Mouse (Mus musculus) limb, embryonic 13.5 days (tissue): ENCODE measurements around the gene Tmem209. TPM values are rescaled to one million over a fixed set of nuclear protein-coding genes. Genes with fewer than 3 reads are reported as not detected.

ENCODE experiments used
- ATAC-seq: fragments of 200-750 bp; cut with Nextera tagmentation; 2 replicates; pipeline ENCODE4 v1.8.0; 2017; ENCODE audit warnings: low read depth, moderate number of reproducible peaks, moderate TSS enrichment; ENCODE audit not compliant: low FRiP score
- H3K27ac ChIP-seq: fragments of 300-500 bp; sonication (generic); 2 replicates; pipeline ENCODE4 v1.5.1; 2015; ENCODE audit warnings: inconsistent platforms, mild to moderate bottlenecking, moderate library complexity
- H3K27me3 ChIP-seq: fragments of 300-500 bp; sonication (generic); 2 replicates; pipeline ENCODE4 v1.6.1; 2015; ENCODE audit warnings: mild to moderate bottlenecking, inconsistent platforms
- H3K36me3 ChIP-seq: fragments of 300-500 bp; sonication (generic); 2 replicates; pipeline ENCODE4 v1.6.1; 2015; ENCODE audit warnings: inconsistent platforms, mild to moderate bottlenecking, moderate library complexity
- H3K4me1 ChIP-seq: fragments of 300-500 bp; sonication (generic); 2 replicates; pipeline ENCODE4 v1.6.1; 2015; ENCODE audit warnings: inconsistent platforms
- H3K4me2 ChIP-seq: fragments of 300-500 bp; sonication (generic); replicated peaks from 2 replicates; pipeline ENCODE4 v1.6.1; 2015; ENCODE audit warnings: inconsistent platforms, mild to moderate bottlenecking, moderate library complexity
- H3K4me3 ChIP-seq: fragments of 300-500 bp; sonication (generic); 2 replicates; pipeline ENCODE4 v1.5.1; 2015; ENCODE audit warnings: moderate library complexity, mild to moderate bottlenecking, inconsistent platforms
- H3K9ac ChIP-seq: fragments of 300-500 bp; sonication (generic); 2 replicates; pipeline ENCODE4 v1.6.1; 2015; ENCODE audit warnings: mild to moderate bottlenecking, inconsistent platforms
- H3K9me3 ChIP-seq: fragments of 300-500 bp; sonication (generic); 2 replicates; pipeline ENCODE4 v1.6.1; 2016; ENCODE audit warnings: inconsistent platforms
- WGBS: fragments of 180-500 bp; shearing (Covaris S2); methylation state at CpG from one replicate; pipeline ENCODE4 v1.1.7; 2015; 5-methylcytosine and 5-hydroxymethylcytosine counted together
- polyA plus RNA-seq: library from polyadenylated mRNA; unstranded; fragments of >200 nt; fragmentation: Nextera tagmentation; extraction: Ambion mirVana; gene quantifications from 2 replicates; pipeline ENCODE4 v1.2.1, GENCODE M21; 2015

The Tmem209 gene
- polyA plus RNA-seq, 1 experiment from 2014 or later = 34.7 TPM

- peak overlapping the region; percentile 56; the same call in 1 of the 2 replicates for H3K9ac ChIP-seq
- ATAC-seq = no peak
Measured at GRCm38 (mm10) chr6:30526586-30527515, 17.3 kb upstream of the Tmem209 start.

GRCm38 (mm10) chr6:30525456-30526332 lies 16.1 kb upstream of the Tmem209 start:
- peaks cover 58% of the 10 kb centered on the region for H3K4me1 ChIP-seq

More at GRCm38 (mm10) chr6:30526586-30527515, 17.3 kb upstream of the Tmem209 start:
- Histone ChIP-seq H3K4me1 (peaks cover 58% of the 10 kb centered on the region), H3K4me2 (peak overlapping the region; percentile 47), H3K36me3 (no peaks in the 10 kb centered on the region), H3K9me3 (no peaks in the 10 kb centered on the region), H3K27me3 (no peaks in the 10 kb centered on the region), H3K27ac (peak overlapping the region; percentile 98), H3K4me3 (no peak overlapping the region)
- WGBS = 8% methylated on average over 19 of the region's 19 CpGs

GRCm38 (mm10) chr6:30520400-30520799 lies 10.8 kb upstream of the Tmem209 start:
- no peak for ATAC-seq
- Histone ChIP-seq H3K9me3 (no peaks in the 10 kb centered on the region), H3K27ac (no peak overlapping the region), H3K36me3 (no peaks in the 10 kb centered on the region), H3K27me3 (no peaks in the 10 kb centered on the region), H3K4me1 (peaks cover 17% of the 10 kb centered on the region), H3K4me2 (no peak overlapping the region), H3K4me3 (no peak overlapping the region), H3K9ac (no peak overlapping the region)
- WGBS = 64% methylated on average over 11 of the region's 11 CpGs

More at GRCm38 (mm10) chr6:30525456-30526332, 16.1 kb upstream of the Tmem209 start:
- no peak overlapping the region for H3K4me3 ChIP-seq
- ATAC-seq = no peak
- H3K27ac ChIP-seq = peak overlapping the region; percentile 98
- no peak overlapping the region for H3K4me2 ChIP-seq
- 22% methylated on average over 7 of the region's 7 CpGs for WGBS
- no peaks in the 10 kb centered on the region for H3K36me3 ChIP-seq
- H3K9ac ChIP-seq = no peak overlapping the region
- H3K27me3 ChIP-seq = no peaks in the 10 kb centered on the region
- no peaks in the 10 kb centered on the region for H3K9me3 ChIP-seq

GRCm38 (mm10) chr6:30514242-30514641 lies 4.7 kb upstream of the Tmem209 start:
- Histone ChIP-seq H3K4me3 (no peak overlapping the region), H3K9ac (no peak overlapping the region), H3K4me1 (peaks cover 20% of the 10 kb centered on the region), H3K27me3 (no peaks in the 10 kb centered on the region), H3K36me3 (no peaks in the 10 kb centered on the region), H3K9me3 (no peaks in the 10 kb centered on the region), H3K4me2 (no peak overlapping the region), H3K27ac (peak overlapping the region; percentile 80)
- ATAC-seq = no peak
- 6% methylated on average over 9 of the region's 9 CpGs for WGBS

GRCm38 (mm10) chr6:30510291-30510690 lies 708 bp upstream of the Tmem209 start:
- Histone ChIP-seq H3K27ac (peak overlapping the region; percentile 97), H3K4me1 (peaks cover 16% of the 10 kb centered on the region), H3K4me2 (peak overlapping the region; percentile 74), H3K9me3 (no peaks in the 10 kb centered on the region), H3K27me3 (no peaks in the 10 kb centered on the region), H3K9ac (peak overlapping the region; percentile 35; the same call in 1 of the 2 replicates), H3K36me3 (peaks cover 13% of the 10 kb centered on the region), H3K4me3 (no peak overlapping the region)
- ATAC-seq = no peak
- WGBS = 62% methylated on average over 5 of the region's 5 CpGs

- no peaks in the 10 kb centered on the region for H3K9me3 ChIP-seq
- peak overlapping the region; percentile 60 for H3K4me3 ChIP-seq
- WGBS = 9% methylated on average over 2 of the region's 2 CpGs
- peak overlapping the region; percentile 87 for H3K9ac ChIP-seq
- H3K4me1 ChIP-seq = peaks cover 10% of the 10 kb centered on the region
- no peak for ATAC-seq
- peak overlapping the region; percentile 74 for H3K4me2 ChIP-seq
- peak overlapping the region; percentile 97 for H3K27ac ChIP-seq
- peaks cover 24% of the 10 kb centered on the region for H3K36me3 ChIP-seq
- no peaks in the 10 kb centered on the region for H3K27me3 ChIP-seq
Measured at GRCm38 (mm10) chr6:30508824-30509223, 759 bp downstream of the Tmem209 start.

GRCm38 (mm10) chr6:30499049-30499448 lies 10.5 kb downstream of the Tmem209 start:
- Histone ChIP-seq H3K9me3 (no peaks in the 10 kb centered on the region), H3K27ac (no peak overlapping the region), H3K36me3 (peaks cover 63% of the 10 kb centered on the region), H3K4me3 (no peak overlapping the region), H3K27me3 (no peaks in the 10 kb centered on the region), H3K9ac (no peak overlapping the region), H3K4me1 (0 out of 2 replicates have a peak, but pooled peaks cover 5% of the 10 kb centered on the region), H3K4me2 (no peak overlapping the region)
- no peak for ATAC-seq
- 81% methylated on average over 3 of the region's 3 CpGs for WGBS

GRCm38 (mm10) chr6:30486504-30486903 lies 23.1 kb downstream of the Tmem209 start:
- Histone ChIP-seq H3K4me1 (no peaks in the 10 kb centered on the region), H3K36me3 (peaks cover 86% of the 10 kb centered on the region), H3K27me3 (no peaks in the 10 kb centered on the region), H3K9ac (no peak overlapping the region), H3K27ac (no peak overlapping the region), H3K4me3 (no peak overlapping the region), H3K4me2 (no peak overlapping the region), H3K9me3 (no peaks in the 10 kb centered on the region)
- ATAC-seq = no peak
- WGBS = 92% methylated on average over 6 of the region's 6 CpGs

- WGBS = 49% methylated on average over 2 of the region's 2 CpGs
- Histone ChIP-seq H3K9ac (no peak overlapping the region), H3K4me3 (no peak overlapping the region), H3K4me2 (no peak overlapping the region), H3K36me3 (peaks cover 93% of the 10 kb centered on the region), H3K4me1 (no peaks in the 10 kb centered on the region), H3K27ac (no peak overlapping the region), H3K9me3 (no peaks in the 10 kb centered on the region), H3K27me3 (no peaks in the 10 kb centered on the region)
- no peak for ATAC-seq
Measured at GRCm38 (mm10) chr6:30482908-30483307, 26.7 kb downstream of the Tmem209 start.

GRCm38 (mm10) chr6:30479418-30479817 lies 30.2 kb downstream of the Tmem209 start:
- no peak overlapping the region for H3K27ac ChIP-seq
- H3K27me3 ChIP-seq = no peaks in the 10 kb centered on the region
- peaks cover 59% of the 10 kb centered on the region for H3K36me3 ChIP-seq
- H3K9ac ChIP-seq = no peak overlapping the region
- H3K4me2 ChIP-seq = no peak overlapping the region
- WGBS = 96% methylated on average over 3 of the region's 3 CpGs
- no peaks in the 10 kb centered on the region for H3K9me3 ChIP-seq
- H3K4me1 ChIP-seq = peaks cover 12% of the 10 kb centered on the region
- H3K4me3 ChIP-seq = no peak overlapping the region
- no peak for ATAC-seq

- H3K36me3 ChIP-seq = peaks cover 44% of the 10 kb centered on the region
- no peaks in the 10 kb centered on the region for H3K9me3 ChIP-seq
- H3K9ac ChIP-seq = no peak overlapping the region
- 89% methylated on average over 6 of the region's 6 CpGs for WGBS
- no peak for ATAC-seq
- no peak overlapping the region for H3K4me3 ChIP-seq
- peak overlapping the region; percentile 65; the same call in 1 of the 2 replicates for H3K27ac ChIP-seq
- H3K4me2 ChIP-seq = no peak overlapping the region
- H3K27me3 ChIP-seq = no peaks in the 10 kb centered on the region
- H3K4me1 ChIP-seq = peaks cover 12% of the 10 kb centered on the region
Measured at GRCm38 (mm10) chr6:30477784-30478183, 31.8 kb downstream of the Tmem209 start.
